Mouse (Mus musculus) spleen, postnatal 14 days (tissue): ENCODE results near the gene Cradd.

Source experiments
- DNase-seq, 2 experiments: peaks; one replicate each; pipeline ENCODE4 v3.0.0; 2021 to 2022; ENCODE audit warnings: low spot score in 2 of 2

Cradd gene

GRCm38 (mm10) chr10:95207423-95207822, 116.5 kb downstream of the Cradd start:
- no peak for DNase-seq

- no peak for DNase-seq
Measured at GRCm38 (mm10) chr10:95201514-95201913, 122.4 kb downstream of the Cradd start.

GRCm38 (mm10) chr10:95200323-95200722, 123.6 kb downstream of the Cradd start:
- no peak for DNase-seq

GRCm38 (mm10) chr10:95199541-95200269, 124.2 kb downstream of the Cradd start:
- no peak for DNase-seq

- DNase-seq, result no peak
Measured at GRCm38 (mm10) chr10:95197377-95197776, 126.6 kb downstream of the Cradd start.

GRCm38 (mm10) chr10:95195719-95196118, 128.2 kb downstream of the Cradd start:
- peak in 1 of 2 experiments; percentile 8 for DNase-seq

GRCm38 (mm10) chr10:95194776-95195175, 129.2 kb downstream of the Cradd start:
- DNase-seq, result no peak

- no peak for DNase-seq
Measured at GRCm38 (mm10) chr10:95193875-95194281, 130.1 kb downstream of the Cradd start.

- DNase-seq, result no peak
Measured at GRCm38 (mm10) chr10:95191881-95192280, 132.1 kb downstream of the Cradd start.

GRCm38 (mm10) chr10:95191151-95191655, 132.7 kb downstream of the Cradd start:
- no peak for DNase-seq

- no peak for DNase-seq
Measured at GRCm38 (mm10) chr10:95189550-95190211, 134.3 kb downstream of the Cradd start.

GRCm38 (mm10) chr10:95184210-95184609, 139.7 kb downstream of the Cradd start:
- DNase-seq, result no peak

GRCm38 (mm10) chr10:95183051-95183450, 140.9 kb downstream of the Cradd start:
- DNase-seq, result no peak

- no peak for DNase-seq
Measured at GRCm38 (mm10) chr10:95182405-95182804, 141.5 kb downstream of the Cradd start.

- no peak for DNase-seq
Measured at GRCm38 (mm10) chr10:95181553-95181952, 142.4 kb downstream of the Cradd start.

GRCm38 (mm10) chr10:95180900-95181299, 143.0 kb downstream of the Cradd start:
- DNase-seq, result no peak

- DNase-seq, result no peak
Measured at GRCm38 (mm10) chr10:95180177-95180576, 143.8 kb downstream of the Cradd start.

GRCm38 (mm10) chr10:95178785-95179184, 145.1 kb downstream of the Cradd start:
- DNase-seq, result no peak

- no peak for DNase-seq
Measured at GRCm38 (mm10) chr10:95175423-95176120, 148.4 kb downstream of the Cradd start.

GRCm38 (mm10) chr10:95174260-95174659, 149.7 kb downstream of the Cradd start:
- DNase-seq, result no peak

GRCm38 (mm10) chr10:95170721-95171354, 153.1 kb downstream of the Cradd start:
- no peak for DNase-seq

GRCm38 (mm10) chr10:95164949-95165348, 159.0 kb downstream of the Cradd start:
- DNase-seq, result no peak
